Mouse (Mus musculus) cerebellum, adult 2 months (tissue): ENCODE results near the gene Fam163a. TPM values are rescaled to one million over a fixed set of nuclear protein-coding genes. Genes with fewer than 3 reads are reported as not detected.

Experiments used
- DNase-seq, 2 experiments: peaks; one replicate each; pipeline ENCODE4 v3.0.0; 2021
- H3K27ac ChIP-seq: fragments of 200-500 bp; 2 replicates; pipeline ENCODE4 v1.5.1; 2012; ENCODE audit warnings: low read length, control low read depth, inconsistent platforms; ENCODE audit not compliant: insufficient read depth
- H3K27me3 ChIP-seq: fragments of 200-500 bp; 2 replicates; pipeline ENCODE4 v1.6.1; 2012; ENCODE audit warnings: inconsistent platforms, mild to moderate bottlenecking, low read length, moderate library complexity; ENCODE audit not compliant: control insufficient read depth, insufficient read depth
- H3K4me1 ChIP-seq: fragments of 200-500 bp; 2 replicates; pipeline ENCODE4 v1.6.1; 2011; ENCODE audit warnings: low read length; ENCODE audit not compliant: control insufficient read depth, insufficient read depth
- H3K4me3 ChIP-seq: fragments of 200-500 bp; replicated peaks from 2 replicates; pipeline ENCODE3; 2011; ENCODE audit warnings: mild to moderate bottlenecking, low read depth, low read length, control low read depth; ENCODE audit not compliant: insufficient read depth
- CTCF ChIP-seq: fragments of 200-500 bp; IDR thresholded peaks from 2 replicates; pipeline ENCODE4 v1.5.1; 2011; ENCODE audit warnings: low read depth, mild to moderate bottlenecking, control low read depth, low read length, moderate library complexity, borderline replicate concordance; ENCODE audit not compliant: insufficient read depth
- POLR2A ChIP-seq: fragments of 200-500 bp; IDR thresholded peaks from 2 replicates; pipeline ENCODE4 v1.6.1; 2011; ENCODE audit warnings: low read length, control low read depth, borderline replicate concordance; ENCODE audit not compliant: insufficient read depth
- WGBS: fragments of 180-500 bp; shearing (Covaris S2); methylation state at CpG from one replicate; pipeline ENCODE4 v1.1.7; 2018; 5-methylcytosine and 5-hydroxymethylcytosine counted together
- polyA plus RNA-seq: library from polyadenylated mRNA; depleted of rRNA; stranded (reverse); fragments of >200 nt; gene quantifications from 2 replicates; pipeline ENCODE4 v1.2.3, GENCODE M21; 2012

Gene Fam163a
- polyA plus RNA-seq, 1 experiment = 3.4 TPM

DNA sequence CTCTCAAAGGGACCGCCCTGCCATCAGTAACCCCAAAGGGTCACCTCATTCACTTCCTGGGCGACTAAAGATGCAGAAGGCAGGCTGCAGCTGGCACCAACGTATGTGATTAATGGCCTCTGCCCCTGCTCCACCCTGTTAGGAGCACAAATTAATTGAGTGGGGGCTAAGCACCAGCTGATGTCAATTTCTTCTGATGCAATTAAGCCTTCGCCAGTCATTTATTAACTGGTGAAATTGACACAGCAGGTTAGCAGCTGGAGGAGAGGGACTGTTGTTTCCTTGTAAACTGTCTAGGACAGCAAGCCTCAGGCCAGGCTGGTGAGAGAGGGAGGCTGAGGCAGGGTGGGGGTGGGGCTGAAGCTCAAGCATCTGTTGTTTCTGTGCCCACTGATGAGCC, 114.8 kb downstream of the Fam163a start:
- H3K27ac ChIP-seq = no peak overlapping the region
- WGBS = 65% methylated on average over 4 of the region's 4 CpGs

DNA sequence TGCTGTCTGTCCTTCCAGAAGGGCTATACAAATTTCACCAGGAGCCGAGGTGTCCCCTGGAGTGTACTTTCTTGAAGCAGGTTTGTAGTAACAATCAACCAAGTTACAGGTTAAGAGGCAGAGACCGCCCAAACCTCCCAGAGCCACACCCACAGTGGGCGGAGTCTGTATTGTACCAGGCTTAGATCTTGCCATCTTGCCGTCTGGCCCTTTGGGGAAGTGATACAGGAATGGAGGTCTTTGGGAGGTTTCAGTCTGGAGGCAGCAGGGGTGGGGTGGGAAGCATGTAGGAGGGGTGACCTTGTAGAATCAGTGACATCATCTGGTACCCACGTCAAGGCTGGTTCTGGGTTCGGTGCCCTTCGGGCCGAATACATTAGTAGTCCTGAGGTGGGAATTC, 115.3 kb downstream of the Fam163a start:
- DNase-seq = no peak
- TF ChIP-seq CTCF (no peak), POLR2A (no peak)
- WGBS = 80% methylated on average over 8 of the region's 8 CpGs
- Histone ChIP-seq H3K27ac (no peak overlapping the region), H3K27me3 (no peaks in the 10 kb centered on the region; the same call in 1 of the 2 replicates), H3K4me1 (no peaks in the 10 kb centered on the region), H3K4me3 (no peak overlapping the region)

More for the DNA sequence above, 114.8 kb downstream of the Fam163a start:
- Histone ChIP-seq H3K4me1 (no peaks in the 10 kb centered on the region), H3K27me3 (no peaks in the 10 kb centered on the region; the same call in 1 of the 2 replicates), H3K4me3 (no peak overlapping the region)
- no peak for DNase-seq
- TF ChIP-seq POLR2A = no peak
- TF ChIP-seq CTCF = no peak

DNA sequence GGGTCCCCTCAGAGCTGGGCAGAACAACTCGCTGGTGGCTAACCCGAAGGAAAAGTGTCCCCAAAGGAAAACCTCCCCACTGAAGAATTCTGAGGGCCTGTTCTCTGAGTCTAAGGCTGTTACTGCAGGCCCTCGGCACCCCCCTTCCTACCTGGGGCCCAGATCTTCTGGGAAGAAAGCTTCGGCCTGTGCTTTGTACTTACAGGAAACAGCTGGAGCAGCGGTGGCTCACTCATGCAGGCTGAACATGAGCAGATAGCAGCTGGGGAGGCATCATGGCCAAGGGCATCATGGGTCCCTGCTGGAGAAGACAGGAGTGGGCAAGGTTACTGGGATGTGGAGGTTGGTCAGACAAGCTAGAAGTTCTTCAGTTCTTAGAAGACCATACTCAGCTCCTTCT, 117.2 kb downstream of the Fam163a start:
- Histone ChIP-seq H3K4me1 (no peaks in the 10 kb centered on the region), H3K4me3 (no peak overlapping the region), H3K27me3 (no peaks in the 10 kb centered on the region), H3K27ac (no peak overlapping the region)
- no peak for TF ChIP-seq CTCF
- no peak for TF ChIP-seq POLR2A
- DNase-seq = no peak
- WGBS = 87% methylated on average over 5 of the region's 5 CpGs

DNA sequence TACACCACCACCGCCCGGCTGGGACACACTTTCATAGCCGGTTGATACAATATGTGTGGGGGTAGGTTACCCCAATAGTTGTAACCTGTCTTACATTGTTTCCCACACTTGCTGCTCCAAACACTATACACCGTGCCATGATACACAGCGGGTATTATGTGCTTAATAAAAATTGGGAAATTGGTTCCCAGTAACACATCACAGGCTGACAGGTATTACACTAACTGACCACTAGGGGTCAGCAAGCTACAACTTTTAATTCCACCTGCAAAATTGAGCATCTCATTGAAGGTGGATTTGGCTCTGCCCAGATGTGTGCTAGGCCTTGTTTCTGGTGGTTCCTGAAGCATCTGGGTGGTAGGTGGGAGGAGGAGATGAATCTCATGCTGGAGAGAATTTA, 119.1 kb downstream of the Fam163a start:
- Histone ChIP-seq H3K27ac (no peak overlapping the region), H3K4me3 (no peak overlapping the region), H3K27me3 (no peaks in the 10 kb centered on the region), H3K4me1 (no peaks in the 10 kb centered on the region)
- 54% methylated on average over 5 of the region's 5 CpGs for WGBS
- DNase-seq = peak; percentile 15 to 35
- TF ChIP-seq CTCF (peak; percentile 56), POLR2A (no peak)

DNA sequence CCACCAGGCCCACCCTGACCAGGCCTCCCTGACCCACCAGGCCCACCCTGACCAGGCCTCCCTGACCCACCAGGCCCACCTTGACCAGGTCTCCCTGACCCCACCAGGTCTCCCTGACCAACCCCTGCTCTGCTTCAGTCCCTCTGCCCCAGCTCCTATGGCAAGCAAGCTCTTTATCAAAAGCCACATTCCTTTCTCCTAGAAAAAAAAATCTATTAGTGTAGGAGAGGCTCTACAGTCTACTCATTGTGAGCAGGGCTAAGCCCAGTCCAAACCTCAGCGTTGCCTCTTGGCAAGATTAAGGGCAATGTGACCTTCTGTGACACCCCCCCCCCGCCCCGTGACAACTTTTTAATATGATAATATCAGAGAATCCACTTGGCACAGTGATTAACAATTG, 120.2 kb downstream of the Fam163a start:
- DNase-seq = no peak
- WGBS = 63% methylated on average over 3 of the region's 3 CpGs
- no peak for TF ChIP-seq CTCF
- no peak for TF ChIP-seq POLR2A

DNA sequence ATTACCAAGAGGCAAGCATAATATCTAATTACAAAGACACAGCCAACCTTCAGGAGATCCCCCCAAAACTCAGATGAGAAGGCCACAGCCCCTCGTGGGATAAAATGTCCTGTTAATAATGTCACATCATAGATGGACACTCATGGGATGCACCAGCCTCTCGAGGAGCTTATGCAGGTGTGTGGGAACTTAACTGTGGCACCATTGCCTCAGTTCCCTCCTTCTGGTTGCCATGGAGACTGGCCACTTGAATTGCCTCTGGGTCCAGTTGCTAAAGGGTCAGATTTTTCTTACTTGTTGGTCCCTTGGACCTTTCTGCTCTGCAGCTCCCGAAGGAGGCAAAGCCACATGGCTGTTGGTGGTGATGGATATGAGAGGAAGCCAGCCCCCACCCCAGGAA, 127.2 kb downstream of the Fam163a start:
- 67% methylated on average over 3 of the region's 3 CpGs for WGBS
- H3K27ac ChIP-seq = no peak overlapping the region
- H3K4me1 ChIP-seq = no peaks in the 10 kb centered on the region; the same call in 1 of the 2 replicates
- DNase-seq = no peak
- H3K4me3 ChIP-seq = no peak overlapping the region
- H3K27me3 ChIP-seq = no peaks in the 10 kb centered on the region
- TF ChIP-seq CTCF = no peak

More for the DNA sequence above, 120.2 kb downstream of the Fam163a start:
- H3K27ac ChIP-seq = no peak overlapping the region
- no peak overlapping the region for H3K4me3 ChIP-seq
- H3K4me1 ChIP-seq = no peaks in the 10 kb centered on the region
- no peaks in the 10 kb centered on the region for H3K27me3 ChIP-seq

DNA sequence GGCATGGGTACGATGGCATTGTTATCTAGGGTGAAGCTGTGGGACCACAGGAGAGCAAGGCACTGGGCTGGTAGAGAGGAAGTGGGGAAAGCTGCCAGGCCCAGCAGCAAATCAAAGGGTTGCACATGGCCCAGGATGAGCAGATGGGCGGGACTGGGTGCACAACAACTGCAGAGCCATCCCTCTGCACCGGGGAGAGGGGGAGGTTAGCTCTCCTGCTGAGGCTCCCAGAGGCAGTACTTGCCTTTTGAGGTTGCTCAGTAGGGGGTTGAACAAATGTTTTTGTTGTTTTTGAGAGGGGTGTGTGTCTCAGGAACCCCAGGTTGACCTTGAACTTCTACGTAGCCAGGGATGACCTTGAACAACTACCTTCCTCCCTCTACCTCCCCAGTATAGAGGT, 128.4 kb downstream of the Fam163a start:
- Histone ChIP-seq H3K27ac (no peak overlapping the region), H3K4me3 (no peak overlapping the region), H3K4me1 (no peaks in the 10 kb centered on the region; the same call in 1 of the 2 replicates), H3K27me3 (no peaks in the 10 kb centered on the region)
- TF ChIP-seq CTCF (no peak), POLR2A (no peak)
- DNase-seq = no peak
- 43% methylated on average over 4 of the region's 4 CpGs for WGBS

DNA sequence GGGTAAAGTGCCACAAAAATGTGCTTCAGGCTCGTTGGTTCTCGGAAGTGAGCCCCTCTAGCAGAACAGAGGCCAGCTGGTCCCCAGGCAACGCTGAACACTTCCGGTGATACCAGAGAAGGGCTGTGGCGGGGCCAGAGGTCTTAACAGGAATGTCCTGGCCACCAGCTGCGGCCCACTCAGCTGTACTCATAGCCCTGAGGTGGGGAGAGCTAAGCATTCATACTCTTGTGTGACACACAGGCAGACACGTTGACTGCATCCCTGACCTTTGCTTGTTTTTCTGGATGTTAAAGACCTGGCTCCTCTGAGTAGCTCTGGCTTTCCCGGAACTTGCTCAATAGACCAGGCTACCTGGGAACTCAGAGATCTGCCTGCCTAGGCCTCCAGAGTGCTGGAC, 130.3 kb downstream of the Fam163a start:
- WGBS = 58% methylated on average over 8 of the region's 8 CpGs
- DNase-seq = no peak
- TF ChIP-seq CTCF (no peak), POLR2A (no peak)

More for the DNA sequence above, 130.3 kb downstream of the Fam163a start:
- no peak overlapping the region for H3K27ac ChIP-seq
- H3K27me3 ChIP-seq = no peaks in the 10 kb centered on the region
- H3K4me3 ChIP-seq = no peak overlapping the region
- H3K4me1 ChIP-seq = no peaks in the 10 kb centered on the region; the same call in 1 of the 2 replicates
